Mouse (Mus musculus): ENCODE data around the gene Ift88. TPM values are rescaled to one million over a fixed set of nuclear protein-coding genes. Genes with fewer than 3 reads are reported as not detected.

Gene Ift88
- total and polyA plus RNA-seq, 3 experiments, result 6.7 to 12.3 (median 8.1) TPM

DNA sequence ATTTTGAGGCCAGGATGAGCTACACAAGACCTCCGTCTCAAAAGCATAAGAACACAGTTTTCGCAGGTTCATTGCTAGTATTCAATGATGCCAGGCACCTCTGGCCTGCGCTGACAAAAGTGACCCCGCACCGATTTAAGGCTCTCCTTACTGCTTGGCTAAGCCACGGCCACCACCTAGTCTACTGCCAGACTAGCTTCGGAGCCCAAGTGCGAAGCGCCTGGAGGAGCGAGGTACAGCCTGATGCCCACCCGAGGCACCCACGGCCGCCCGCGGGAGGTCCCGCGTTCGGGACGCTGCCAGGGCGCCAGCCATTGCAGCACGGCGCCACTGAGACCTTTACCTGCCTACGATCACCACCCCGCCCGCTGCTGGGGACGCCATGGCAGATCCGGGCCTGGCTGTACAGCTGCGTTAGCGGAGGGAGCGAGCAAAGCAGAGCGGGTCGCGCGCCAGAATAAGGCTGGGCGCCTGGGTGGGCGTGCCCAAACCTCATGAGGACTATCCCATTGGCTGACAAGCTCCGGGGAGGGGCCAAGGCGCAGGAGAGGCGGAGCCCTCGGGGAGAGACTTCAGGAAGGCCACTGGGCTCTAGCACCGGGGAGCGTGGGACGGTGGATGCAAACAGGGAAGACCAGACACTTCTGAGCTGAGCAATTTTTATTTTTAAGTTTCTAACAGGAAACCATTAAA lies 25.7 kb upstream of the Ift88 start, which contains the start of gene Cryl1 (continued):
- no peak for TF ChIP-seq EP300 (IDR thresholded peaks at IDR 0.05; ENCODE audit: low read length)
- no peak for TF ChIP-seq RAD21 (IDR thresholded peaks at IDR 0.05; ENCODE audit: low read depth, low read length)
- peak; percentile 59; the same call in 1 of the 2 replicates for TF ChIP-seq TBP (conservative IDR thresholded peaks at IDR 0.05; ENCODE audit: low read depth, low read length)
- no peak for TF ChIP-seq MEF2A (IDR thresholded peaks at IDR 0.05; ENCODE audit: borderline replicate concordance, low read depth, low read length)
- TF ChIP-seq ELF1 (IDR thresholded peaks at IDR 0.05; ENCODE audit: low read depth, low read length), result peak; percentile 50
- TF ChIP-seq JUN (IDR thresholded peaks at IDR 0.05; ENCODE audit: insufficient read depth, low read depth, low read length), result no peak

GRCm38 (mm10) chr14:57398813-57399427 lies 24.9 kb upstream of the Ift88 start:
- Histone ChIP-seq H3K79me2 (replicated peaks; ENCODE audit: control insufficient read depth, extremely low read depth, insufficient read depth, poor library complexity, severe bottlenecking) (no peaks in the 10 kb centered on the region), H3K27me3 (replicated peaks) (no peaks in the 10 kb centered on the region), H3K27ac (ENCODE audit: insufficient read depth, low read depth) (peak overlapping the region; percentile 49; the same call in 1 of the 2 replicates), H3K9ac (ENCODE audit: insufficient read depth, low read depth) (peak overlapping the region; percentile 77), H3K36me3 (replicated peaks in 1 of 2; ENCODE audit: control insufficient read depth in 1 of 2, insufficient read depth in 1 of 2, low read length in 1 of 2) (no peaks in the 10 kb centered on the region), H3K4me2 (ENCODE audit: insufficient read depth, low read depth, poor library complexity, severe bottlenecking) (peak overlapping the region; percentile 87), H3K4me3 (replicated peaks in 1 of 3; ENCODE audit: low read depth in 2 of 3, low read length in 2 of 3, poor library complexity in 1 of 3) (peak overlapping the region; percentile 65 to 76 (median 65)), H3K9me3 (replicated peaks; ENCODE audit: low read length) (no peaks in the 10 kb centered on the region), H3K4me1 (ENCODE audit: control insufficient read depth in 1 of 2, insufficient read depth in 2 of 2) (peaks cover 6 to 21% of the 10 kb centered on the region in 2 experiments)
- in situ Hi-C loops (cut with MboI; ENCODE audit: low pct_ligation_motif_present, low pct_unique_long_range_greater_than_20kb, low sequenced_read_pairs) (loop anchor here (25.0 kb wide), 1 partner anchor 513 kb away; no protein-coding TSS in a partner anchor), dilution Hi-C loops (cut with MboI; ENCODE audit: extremely low pct_ligation_motif_present, extremely low pct_unique_long_range_greater_than_20kb, low sequenced_read_pairs) (no loop called here)
- peak; percentile 74 for DNase-seq (ENCODE audit: extremely low read depth)
- TF ChIP-seq TBP (conservative IDR thresholded peaks at IDR 0.05; ENCODE audit: low read depth, low read length) (no peak; the same call in 1 of the 2 replicates), ETS1 (conservative IDR thresholded peaks at IDR 0.05; ENCODE audit: low read depth, low read length) (0 out of 2 replicates have a peak, but pooled peaks have one; percentile 15), IRF4 (IDR thresholded peaks at IDR 0.05; ENCODE audit: low read depth, low read length) (no peak), USF1 (IDR thresholded peaks at IDR 0.05; ENCODE audit: low read depth, low read length) (no peak), BHLHE40 (IDR thresholded peaks at IDR 0.05; ENCODE audit: low read depth, low read length) (peak; percentile 42; the same call in 1 of the 2 replicates), E2F4 (IDR thresholded peaks at IDR 0.05; ENCODE audit: insufficient replicate concordance, low read depth, low read length) (no peak), ZNF384 (IDR thresholded peaks at IDR 0.05; ENCODE audit: low read depth, low read length) (peak; percentile 92), HCFC1 (IDR thresholded peaks at IDR 0.05; ENCODE audit: low read depth, low read length) (peak; percentile 48), RCOR1 (conservative IDR thresholded peaks at IDR 0.05; ENCODE audit: low read depth, low read length) (no peak), MAX (IDR thresholded peaks at IDR 0.05; ENCODE audit: low read length) (peak; percentile 27; the same call in 1 of the 2 replicates), KAT2A (IDR thresholded peaks at IDR 0.05; ENCODE audit: insufficient replicate concordance, low read length) (no peak), UBTF (IDR thresholded peaks at IDR 0.05; ENCODE audit: low read depth, low read length) (no peak), CHD2 (IDR thresholded peaks at IDR 0.05; ENCODE audit: low read length) (no peak), ZKSCAN1 (IDR thresholded peaks at IDR 0.05; ENCODE audit: borderline replicate concordance, low read depth, low read length) (no peak), MEF2A (IDR thresholded peaks at IDR 0.05; ENCODE audit: borderline replicate concordance, low read depth, low read length) (no peak; the same call in 1 of the 2 replicates), PAX5 (IDR thresholded peaks at IDR 0.05; ENCODE audit: low read length) (no peak), MAZ (IDR thresholded peaks at IDR 0.05; ENCODE audit: low read depth, low read length) (no peak), POLR2A (IDR thresholded peaks at IDR 0.05; ENCODE audit: low read depth, low read length) (no peak), USF2 (conservative IDR thresholded peaks at IDR 0.05; ENCODE audit: low read depth, low read length) (0 out of 2 replicates have a peak, but pooled peaks have one; percentile 25), ZC3H11A (IDR thresholded peaks at IDR 0.05; ENCODE audit: low read depth, low read length) (no peak), NRF1 (IDR thresholded peaks at IDR 0.05; ENCODE audit: low read depth, low read length) (no peak), ZMIZ1 (IDR thresholded peaks at IDR 0.05; ENCODE audit: low read depth, low read length) (peak; percentile 45; the same call in 1 of the 2 replicates), RAD21 (IDR thresholded peaks at IDR 0.05; ENCODE audit: low read depth, low read length) (no peak), CTCF (conservative IDR thresholded peaks at IDR 0.05 in 1 of 2, IDR thresholded peaks at IDR 0.05 in 1 of 2; ENCODE audit: low read depth in 2 of 2, low read length in 2 of 2) (no peak), MYC (IDR thresholded peaks at IDR 0.05; ENCODE audit: low read depth, low read length) (no peak; the same call in 1 of the 2 replicates), JUN (IDR thresholded peaks at IDR 0.05; ENCODE audit: insufficient read depth, low read depth, low read length) (no peak), TCF12 (IDR thresholded peaks at IDR 0.05; ENCODE audit: low read depth, low read length) (no peak), GABPA (IDR thresholded peaks at IDR 0.05; ENCODE audit: insufficient replicate concordance, low read depth, low read length) (no peak), NELFE (IDR thresholded peaks at IDR 0.05; ENCODE audit: low read depth, low read length) (no peak), ELF1 (IDR thresholded peaks at IDR 0.05; ENCODE audit: low read depth, low read length) (peak; percentile 44; the same call in 1 of the 2 replicates), EP300 (IDR thresholded peaks at IDR 0.05; ENCODE audit: low read length) (peak; percentile 5; the same call in 1 of the 2 replicates), POLR2AphosphoS2 (IDR thresholded peaks at IDR 0.05; ENCODE audit: low read depth, low read length) (no peak; the same call in 1 of the 2 replicates), SIN3A (IDR thresholded peaks at IDR 0.05; ENCODE audit: low read length) (peak; percentile 89)
